Mouse (Mus musculus): Measurements from ENCODE around the gene Metap1d. TPM values are rescaled to one million over a fixed set of nuclear protein-coding genes. Genes with fewer than 3 reads are reported as not detected.

Metap1d gene
- polyA plus RNA-seq, 1 experiment from 2014 or later, result 42.8 TPM

DNA sequence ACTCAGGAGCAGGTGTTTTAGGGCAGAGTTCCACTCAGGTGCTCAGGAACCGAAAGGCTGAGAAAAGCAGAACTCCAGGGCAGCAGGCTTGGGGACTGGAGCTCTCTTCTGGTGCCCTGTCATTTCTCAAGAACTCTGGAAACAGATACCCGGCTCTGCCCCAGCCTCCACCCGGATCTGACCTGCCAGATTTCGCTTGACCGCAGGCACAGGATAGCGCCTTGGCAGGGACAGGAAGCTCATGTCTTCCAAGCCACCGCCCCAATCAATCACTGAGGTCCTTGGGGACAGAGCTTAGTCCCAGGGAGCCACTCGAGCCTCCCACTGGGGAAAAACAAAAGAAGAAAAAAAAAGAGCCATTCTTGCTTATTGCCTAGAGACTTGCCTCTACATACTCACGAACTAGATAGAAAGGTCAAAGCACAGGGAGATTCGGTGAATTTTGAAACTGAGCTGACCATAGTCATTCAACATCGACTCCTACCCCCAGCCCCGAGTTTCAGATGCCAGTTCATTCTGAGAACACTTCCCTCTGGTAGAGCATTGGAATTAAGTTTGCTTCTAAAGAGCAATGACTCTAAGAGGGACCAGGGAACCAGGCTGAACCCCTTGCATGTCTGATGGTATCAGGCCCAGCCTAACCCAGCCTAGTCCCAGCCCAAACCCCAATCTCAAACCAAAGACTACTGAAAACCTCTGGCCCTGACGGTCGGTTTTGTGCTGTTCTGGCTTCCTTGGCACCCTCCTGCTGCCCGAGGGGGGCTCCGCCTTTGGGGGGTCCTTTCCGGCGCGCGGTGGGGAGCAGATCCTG lies 81.4 kb downstream of the Metap1d start:
- WGBS, result 1% methylated on average over 20 of the region's 20 CpGs
- H3K4me2 ChIP-seq, result no peak overlapping the region
- H3K27ac ChIP-seq, result no peak overlapping the region
- H3K27me3 ChIP-seq, result peaks cover 95% of the 10 kb centered on the region
- H3K36me3 ChIP-seq, result no peaks in the 10 kb centered on the region
- no peaks in the 10 kb centered on the region for H3K9me3 ChIP-seq
- ATAC-seq (ENCODE audit: insufficient number of reproducible peaks, insufficient read depth, low FRiP score, low TSS enrichment, low read depth), result no peak
- H3K9ac ChIP-seq (replicated peaks), result no peak overlapping the region
- H3K4me3 ChIP-seq (replicated peaks), result no peak overlapping the region
- peaks cover 25% of the 10 kb centered on the region for H3K4me1 ChIP-seq (replicated peaks)

DNA sequence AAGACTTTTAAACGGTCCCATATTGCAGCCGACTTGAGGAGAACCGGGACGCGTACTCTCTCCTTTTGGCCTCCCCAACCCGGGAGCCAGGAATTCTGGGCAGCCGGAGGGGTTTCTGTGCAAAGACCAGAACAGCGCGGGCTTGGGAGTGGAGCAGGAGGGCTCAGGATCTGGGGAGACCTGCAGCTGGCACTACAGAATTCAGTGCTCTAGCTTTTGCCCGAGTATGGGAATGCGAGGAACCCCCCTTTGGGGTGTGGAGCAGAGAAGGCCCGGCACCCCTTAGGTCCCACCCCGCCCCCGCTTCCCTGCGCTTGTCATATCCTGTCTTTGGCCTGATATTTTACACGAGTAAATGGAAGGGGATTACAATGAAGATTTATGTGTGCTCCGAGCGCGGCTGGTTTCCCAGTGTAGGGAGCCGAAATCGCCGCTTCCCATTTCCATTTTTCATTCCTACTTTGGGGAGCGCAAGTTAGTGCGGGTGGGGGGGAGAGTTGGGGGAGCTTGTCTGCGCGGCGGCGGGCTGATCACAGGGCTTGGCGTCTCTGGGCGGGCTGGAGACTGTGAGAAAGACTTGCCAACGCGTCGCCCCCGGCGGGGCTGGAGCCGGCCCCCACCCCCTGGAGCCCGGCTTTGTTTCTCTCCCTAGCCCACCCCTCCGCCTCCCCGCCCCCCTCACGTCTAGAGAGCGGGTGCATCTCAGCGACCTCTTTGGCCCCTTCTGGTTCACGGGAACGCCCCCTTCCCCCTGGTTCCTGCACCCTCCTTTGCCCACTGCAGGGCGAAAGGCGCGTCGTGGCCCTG lies 87.7 kb downstream of the Metap1d start:
- H3K4me1 ChIP-seq (replicated peaks), result peaks cover 54% of the 10 kb centered on the region
- no peak overlapping the region for H3K9ac ChIP-seq (replicated peaks)
- no peaks in the 10 kb centered on the region for H3K36me3 ChIP-seq
- no peak overlapping the region for H3K27ac ChIP-seq
- peak overlapping the region; percentile 49 for H3K4me2 ChIP-seq
- no peaks in the 10 kb centered on the region for H3K9me3 ChIP-seq
- peak; percentile 34; the same call in 1 of the 2 replicates for ATAC-seq (ENCODE audit: insufficient number of reproducible peaks, insufficient read depth, low FRiP score, low TSS enrichment, low read depth)
- peak overlapping the region; percentile 28 for H3K4me3 ChIP-seq (replicated peaks)
- H3K27me3 ChIP-seq, result peaks cover 98% of the 10 kb centered on the region
- under 1% methylated on average over 45 of the region's 48 CpGs for WGBS

DNA sequence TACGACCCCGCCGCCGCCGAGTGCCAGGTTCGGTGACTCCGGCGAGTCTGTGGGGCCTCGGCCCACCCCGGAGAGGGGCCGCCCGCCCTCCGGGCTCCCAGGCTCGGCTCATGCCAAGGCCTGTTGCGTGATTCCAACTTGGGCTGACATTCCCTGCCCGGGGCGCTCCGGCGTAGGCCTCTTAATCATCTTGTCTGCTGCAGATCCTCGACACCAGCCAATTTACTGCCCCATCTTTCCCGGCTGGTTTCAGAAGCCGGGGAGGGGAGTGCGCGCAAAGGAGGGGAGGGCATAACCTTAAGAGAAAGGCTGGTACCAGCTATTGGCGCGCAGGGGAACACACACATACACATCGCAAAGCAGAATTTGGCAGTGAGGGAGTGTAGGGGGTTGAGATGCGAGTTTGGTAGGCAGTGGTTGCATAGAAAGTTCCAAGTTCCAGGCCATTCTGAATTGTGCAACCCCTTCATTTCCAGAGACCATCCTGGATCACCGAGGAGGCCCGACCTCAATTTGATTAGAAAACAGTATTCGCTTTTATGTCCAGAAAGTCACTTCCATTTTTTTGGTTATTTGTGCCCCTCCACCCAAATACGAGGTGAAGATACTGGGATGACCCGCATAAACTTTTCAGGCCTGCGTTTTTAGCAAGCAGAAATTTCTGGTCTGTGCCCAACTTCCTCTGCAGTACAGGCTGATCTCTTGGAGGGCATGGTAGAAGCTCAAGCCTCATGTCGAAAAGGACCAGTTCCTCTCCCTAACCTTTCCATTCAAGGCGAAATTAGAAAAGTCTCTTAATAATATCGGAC lies 88.5 kb downstream of the Metap1d start:
- Histone ChIP-seq H3K9me3 (no peaks in the 10 kb centered on the region), H3K9ac (replicated peaks) (no peak overlapping the region)

DNA sequence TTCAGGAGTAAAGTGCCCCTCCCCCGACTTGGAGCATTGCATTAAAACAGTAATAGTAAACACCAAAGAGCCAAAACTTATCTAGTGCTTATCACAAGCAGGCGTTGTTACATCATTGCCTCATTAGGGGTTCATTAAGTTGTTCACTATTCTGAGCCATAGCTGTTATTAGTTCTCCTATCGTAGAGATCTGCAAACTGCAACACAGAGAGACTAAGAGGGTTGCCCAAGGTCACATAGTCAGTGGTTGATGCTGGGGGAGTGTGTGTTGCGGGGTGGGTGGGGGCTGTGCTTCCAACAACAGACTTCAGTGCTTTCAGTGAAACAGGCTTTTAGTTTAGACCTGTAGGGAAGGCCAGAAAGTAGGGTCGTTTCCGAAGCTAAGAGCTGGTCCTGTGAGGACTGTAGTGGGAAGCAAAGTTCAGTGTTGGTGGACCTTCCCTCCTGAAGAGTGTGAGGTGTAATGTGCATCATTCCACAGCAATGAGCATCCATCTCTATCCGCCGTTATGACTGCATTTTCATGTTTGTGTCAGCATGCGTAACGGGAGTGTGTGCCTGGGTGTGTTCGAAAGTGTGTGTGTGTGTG lies 89.2 kb downstream of the Metap1d start:
- Histone ChIP-seq H3K4me3 (replicated peaks) (0 out of 2 replicates have a peak overlapping the region, but pooled peaks have one; percentile 25), H3K36me3 (no peaks in the 10 kb centered on the region), H3K9me3 (no peaks in the 10 kb centered on the region), H3K27ac (no peak overlapping the region), H3K4me1 (replicated peaks) (peaks cover 64% of the 10 kb centered on the region), H3K27me3 (peaks cover 96% of the 10 kb centered on the region), H3K9ac (replicated peaks) (no peak overlapping the region), H3K4me2 (peak overlapping the region; percentile 45; the same call in 1 of the 2 replicates)
- 3% methylated on average over 11 of the region's 11 CpGs for WGBS
- no peak for ATAC-seq (ENCODE audit: insufficient number of reproducible peaks, insufficient read depth, low FRiP score, low TSS enrichment, low read depth)

More for the DNA sequence above, 88.5 kb downstream of the Metap1d start:
- Histone ChIP-seq H3K4me3 (replicated peaks) (peak overlapping the region; percentile 28), H3K27ac (no peak overlapping the region), H3K27me3 (peaks cover 98% of the 10 kb centered on the region), H3K4me2 (peak overlapping the region; percentile 49), H3K4me1 (replicated peaks) (peaks cover 61% of the 10 kb centered on the region), H3K36me3 (no peaks in the 10 kb centered on the region)
- ATAC-seq (ENCODE audit: insufficient number of reproducible peaks, insufficient read depth, low FRiP score, low TSS enrichment, low read depth), result peak; percentile 17; the same call in 1 of the 2 replicates
- under 1% methylated on average over 37 of the region's 37 CpGs for WGBS

DNA sequence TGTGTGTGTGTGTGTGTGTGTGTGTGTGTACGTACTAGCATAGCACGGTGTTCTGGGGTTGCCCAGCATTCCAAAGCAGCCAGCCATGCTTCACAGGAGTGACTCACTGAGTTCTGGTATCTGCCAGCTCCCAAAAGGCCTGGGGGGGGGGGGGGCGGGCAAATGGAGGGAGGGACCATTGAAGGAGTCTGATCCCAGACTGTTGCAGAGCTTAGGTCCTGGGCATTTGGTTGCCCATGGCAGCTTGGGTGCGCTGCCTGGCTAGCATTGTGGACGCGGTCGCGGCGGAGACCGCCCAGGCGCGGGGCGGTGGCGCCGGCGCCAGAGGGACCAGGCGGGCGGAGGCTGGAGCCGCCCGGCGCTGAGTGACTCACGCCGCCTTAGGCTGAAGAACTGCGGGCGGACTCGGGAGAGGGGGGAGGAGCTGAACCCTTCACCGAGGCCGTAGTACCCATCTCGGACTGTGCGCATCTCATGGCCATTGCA lies 89.8 kb downstream of the Metap1d start:
- H3K27ac ChIP-seq, result no peak overlapping the region
- H3K4me1 ChIP-seq (replicated peaks), result peaks cover 65% of the 10 kb centered on the region
- H3K36me3 ChIP-seq, result no peaks in the 10 kb centered on the region
- H3K27me3 ChIP-seq, result peaks cover 91% of the 10 kb centered on the region
- H3K4me3 ChIP-seq (replicated peaks), result peak overlapping the region; percentile 25
- no peaks in the 10 kb centered on the region for H3K9me3 ChIP-seq
- under 1% methylated on average over 29 of the region's 30 CpGs for WGBS
- peak overlapping the region; percentile 52 for H3K9ac ChIP-seq (replicated peaks)
- ATAC-seq (ENCODE audit: insufficient number of reproducible peaks, insufficient read depth, low FRiP score, low TSS enrichment, low read depth), result no peak
- peak overlapping the region; percentile 45 for H3K4me2 ChIP-seq

DNA sequence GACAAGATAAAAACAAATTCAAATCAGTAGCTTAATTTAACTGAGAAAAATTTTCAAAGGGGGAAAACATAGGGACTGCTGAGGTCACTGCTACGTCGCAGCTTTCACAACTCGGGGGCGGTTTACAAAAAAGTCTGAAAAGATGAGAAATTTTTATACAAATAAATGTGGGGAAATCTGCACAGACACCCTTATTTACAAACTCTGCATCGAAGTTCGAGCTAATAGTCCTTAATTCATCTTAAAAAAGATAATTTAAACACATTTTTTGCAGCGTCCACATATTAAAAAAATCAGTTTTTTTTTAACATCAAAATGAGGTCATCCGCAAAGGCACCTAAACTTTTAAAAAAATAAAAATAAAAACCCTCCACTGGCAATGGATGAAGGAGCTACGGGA lies 90.5 kb downstream of the Metap1d start:
- Histone ChIP-seq H3K4me3 (replicated peaks) (peak overlapping the region; percentile 56), H3K27me3 (peaks cover 90% of the 10 kb centered on the region), H3K27ac (no peak overlapping the region), H3K4me1 (replicated peaks) (peaks cover 69% of the 10 kb centered on the region), H3K4me2 (peak overlapping the region; percentile 99; the same call in 1 of the 2 replicates), H3K9me3 (no peaks in the 10 kb centered on the region), H3K9ac (replicated peaks) (no peak overlapping the region), H3K36me3 (no peaks in the 10 kb centered on the region)
- 4% methylated on average over 9 of the region's 9 CpGs for WGBS
- ATAC-seq (ENCODE audit: insufficient number of reproducible peaks, insufficient read depth, low FRiP score, low TSS enrichment, low read depth), result no peak

DNA sequence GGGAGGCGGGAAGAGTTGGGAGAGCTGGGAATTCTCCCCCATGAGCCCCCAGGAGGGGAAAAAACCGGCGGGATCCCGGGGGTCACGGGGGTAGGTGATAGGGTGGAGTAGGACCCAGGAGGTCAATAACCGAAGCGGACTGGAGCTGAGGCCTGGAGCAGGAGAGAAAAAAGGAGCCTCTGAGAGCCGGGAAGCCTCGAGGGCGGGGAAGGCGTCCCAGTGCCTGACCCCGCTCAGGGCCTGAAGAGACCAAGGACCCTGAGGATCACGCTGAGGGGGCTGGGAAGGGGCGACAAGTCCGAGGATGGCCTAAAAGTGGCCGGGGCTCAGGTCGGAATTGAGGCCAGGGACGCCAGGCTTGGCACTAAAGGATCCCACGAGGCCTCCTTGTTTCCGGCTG lies 90.9 kb downstream of the Metap1d start:
- Histone ChIP-seq H3K9ac (replicated peaks) (peak overlapping the region; percentile 51; the same call in 1 of the 2 replicates), H3K9me3 (no peaks in the 10 kb centered on the region), H3K27ac (no peak overlapping the region), H3K4me1 (replicated peaks) (peaks cover 65% of the 10 kb centered on the region), H3K27me3 (peaks cover 90% of the 10 kb centered on the region), H3K36me3 (no peaks in the 10 kb centered on the region), H3K4me3 (replicated peaks) (peak overlapping the region; percentile 56), H3K4me2 (peak overlapping the region; percentile 99)
- under 1% methylated on average over 20 of the region's 20 CpGs for WGBS
- no peak for ATAC-seq (ENCODE audit: insufficient number of reproducible peaks, insufficient read depth, low FRiP score, low TSS enrichment, low read depth)

DNA sequence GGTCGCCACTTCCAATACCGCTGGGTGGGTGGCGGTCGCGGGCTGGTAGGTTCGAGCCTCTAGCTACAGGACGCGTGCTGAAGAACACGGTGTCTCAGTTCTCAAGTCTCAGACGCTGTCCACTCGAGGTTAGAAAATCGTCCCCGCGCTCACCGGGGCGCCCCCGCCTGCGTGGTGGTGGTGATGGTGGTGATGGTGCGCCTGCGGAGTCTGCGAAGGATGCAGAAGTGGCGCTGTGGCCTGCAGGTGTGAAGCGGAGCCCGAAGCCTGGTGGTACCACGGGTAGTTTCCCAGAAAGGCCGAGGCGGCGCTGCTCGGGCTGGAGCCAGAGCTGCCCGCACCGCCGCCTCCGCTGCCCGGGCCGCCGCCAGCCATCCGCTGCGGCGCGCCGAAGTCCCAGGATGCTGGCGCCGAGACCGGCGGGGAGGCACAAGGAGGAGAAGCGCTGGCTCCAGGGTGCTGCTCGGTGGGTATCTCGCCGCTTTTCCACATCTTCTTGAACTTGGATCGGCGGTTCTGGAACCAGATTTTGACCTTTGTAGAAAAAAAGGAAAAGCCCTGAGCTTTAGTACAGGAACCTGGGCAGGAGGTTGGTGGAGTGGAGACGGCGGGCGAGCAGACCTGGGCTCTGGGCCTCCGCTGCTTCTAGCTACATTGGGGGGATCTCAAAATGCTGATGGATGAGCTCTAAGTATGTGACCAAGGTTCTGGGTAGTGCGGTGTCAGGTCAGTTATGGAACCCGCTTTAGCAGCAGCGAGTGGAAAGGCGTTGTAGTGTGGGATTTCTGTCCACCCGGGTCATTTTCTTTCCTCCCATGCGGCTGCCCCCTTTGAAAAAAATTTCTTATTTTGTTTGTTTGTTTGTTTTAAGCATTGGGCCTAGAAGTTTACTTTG lies 91.6 kb downstream of the Metap1d start:
- H3K36me3 ChIP-seq, result no peaks in the 10 kb centered on the region
- peak overlapping the region; percentile 99 for H3K4me2 ChIP-seq
- H3K4me3 ChIP-seq (replicated peaks), result peak overlapping the region; percentile 56
- H3K9me3 ChIP-seq, result no peaks in the 10 kb centered on the region
- peaks cover 63% of the 10 kb centered on the region for H3K4me1 ChIP-seq (replicated peaks)
- under 1% methylated on average over 59 of the region's 61 CpGs for WGBS
- no peak for ATAC-seq (ENCODE audit: insufficient number of reproducible peaks, insufficient read depth, low FRiP score, low TSS enrichment, low read depth)
- H3K27ac ChIP-seq, result no peak overlapping the region
- H3K9ac ChIP-seq (replicated peaks), result peak overlapping the region; percentile 51
- H3K27me3 ChIP-seq, result peaks cover 90% of the 10 kb centered on the region

DNA sequence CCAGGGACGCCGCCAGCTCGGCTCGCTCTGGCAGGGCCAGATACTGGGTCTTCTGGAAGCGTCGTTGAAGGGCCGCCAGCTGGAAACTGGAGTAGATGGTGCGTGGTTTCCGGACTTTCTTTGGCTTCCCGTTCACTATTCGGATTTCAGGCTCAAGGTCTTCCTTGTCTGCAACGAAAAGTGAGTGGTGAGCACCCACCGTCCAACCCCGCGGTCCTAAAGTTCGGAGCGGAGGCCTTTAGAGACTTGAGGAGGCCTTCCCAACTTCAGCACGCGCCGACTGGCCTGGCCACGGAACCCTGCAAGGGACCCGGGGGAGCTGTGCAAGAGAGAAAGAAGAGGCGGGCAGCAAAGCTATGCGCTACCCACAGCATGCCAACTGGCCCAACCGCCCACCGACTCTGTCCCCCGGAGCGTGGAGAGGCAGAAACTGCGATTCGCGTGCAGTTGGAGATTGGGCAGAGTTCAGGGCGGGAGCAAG lies 92.4 kb downstream of the Metap1d start:
- peak overlapping the region; percentile 99 for H3K4me2 ChIP-seq
- H3K36me3 ChIP-seq, result no peaks in the 10 kb centered on the region
- peak overlapping the region; percentile 44 for H3K9ac ChIP-seq (replicated peaks)
- H3K9me3 ChIP-seq, result no peaks in the 10 kb centered on the region
- whole genome bisulfite sequencing, result under 1% methylated on average over 32 of the region's 32 CpGs
- no peak for ATAC-seq (ENCODE audit: insufficient number of reproducible peaks, insufficient read depth, low FRiP score, low TSS enrichment, low read depth)
- H3K4me3 ChIP-seq (replicated peaks), result peak overlapping the region; percentile 56
- H3K27ac ChIP-seq, result peak overlapping the region; percentile 45; the same call in 1 of the 2 replicates
- H3K27me3 ChIP-seq, result peaks cover 90% of the 10 kb centered on the region
- H3K4me1 ChIP-seq (replicated peaks), result peaks cover 56% of the 10 kb centered on the region

All from limb, embryonic 12.5 days (tissue).